Mouse (Mus musculus) kidney, adult 2 months (tissue): ENCODE data around the gene Gpi1. TPM values are rescaled to one million over a fixed set of nuclear protein-coding genes. Genes with fewer than 3 reads are reported as not detected.

Source experiments
- DNase-seq: peaks from one replicate; pipeline ENCODE4 v3.0.0; 2021
- H3K27ac ChIP-seq: fragments of 200-500 bp; 2 replicates; pipeline ENCODE4 v1.5.1; 2012; ENCODE audit warnings: low read depth, low read length, control low read depth, inconsistent platforms; ENCODE audit not compliant: insufficient read depth
- H3K27me3 ChIP-seq: fragments of 200-500 bp; replicated peaks from 2 replicates; pipeline ENCODE4 v1.6.1; 2012; ENCODE audit warnings: mild to moderate bottlenecking, moderate library complexity, low read length, inconsistent platforms; ENCODE audit not compliant: control insufficient read depth, insufficient read depth
- H3K36me3 ChIP-seq: fragments of 200-500 bp; 2 replicates; pipeline ENCODE4 v1.6.1; 2012; ENCODE audit warnings: mild to moderate bottlenecking, moderate library complexity, low read length, inconsistent platforms; ENCODE audit not compliant: control insufficient read depth, insufficient read depth
- H3K4me1 ChIP-seq: fragments of 200-500 bp; 2 replicates; pipeline ENCODE4 v1.6.1; 2011; ENCODE audit warnings: low read length; ENCODE audit not compliant: control insufficient read depth, insufficient read depth
- H3K4me3 ChIP-seq: fragments of 200-500 bp; 2 replicates; pipeline ENCODE4 v1.5.1; 2011; ENCODE audit warnings: mild to moderate bottlenecking, low read depth, low read length, control low read depth; ENCODE audit not compliant: insufficient read depth
- CTCF ChIP-seq: fragments of 200-500 bp; conservative IDR thresholded peaks from 2 replicates; pipeline ENCODE4 v1.5.1; 2011; ENCODE audit warnings: low read depth, mild to moderate bottlenecking, control low read depth, low read length, moderate library complexity, mixed read lengths; ENCODE audit not compliant: insufficient read depth, insufficient read length
- POLR2A ChIP-seq: fragments of 200-500 bp; IDR thresholded peaks from one replicate; pipeline ENCODE4 v1.6.1; 2011; ENCODE audit warnings: low read depth, low read length, control low read depth
- WGBS: fragments of 180-500 bp; shearing (Covaris S2); methylation state at CpG from one replicate; pipeline ENCODE4 v1.1.7; 2018; 5-methylcytosine and 5-hydroxymethylcytosine counted together
- polyA plus RNA-seq: library from polyadenylated mRNA; depleted of rRNA; stranded (reverse); fragments of >200 nt; gene quantifications from 2 replicates; pipeline ENCODE4 v1.2.3, GENCODE M21; 2012; rRNA removed

Gpi1 gene
- polyA plus RNA-seq, 1 experiment: 413 TPM

GRCm38 (mm10) chr7:34167766-34168469, 62.2 kb downstream of the Gpi1 start:
- Histone ChIP-seq H3K36me3 (peaks cover 2% of the 10 kb centered on the region; the same call in 1 of the 2 replicates), H3K4me3 (peak overlapping the region; percentile 94), H3K27ac (peak overlapping the region; percentile 87), H3K27me3 (no peaks in the 10 kb centered on the region), H3K4me1 (no peaks in the 10 kb centered on the region)
- DNase-seq: peak; percentile 33
- under 1% methylated on average over 54 of the region's 54 CpGs for WGBS
- TF ChIP-seq CTCF (no peak), POLR2A (no peak)

GRCm38 (mm10) chr7:34166850-34167249, 63.3 kb downstream of the Gpi1 start:
- no peak overlapping the region for H3K4me3 ChIP-seq
- WGBS: 48% methylated on average over 4 of the region's 4 CpGs

GRCm38 (mm10) chr7:34165999-34166398, 64.1 kb downstream of the Gpi1 start:
- no peak overlapping the region for H3K27ac ChIP-seq
- no peaks in the 10 kb centered on the region for H3K27me3 ChIP-seq
- WGBS: 81% methylated on average over 3 of the region's 3 CpGs
- H3K36me3 ChIP-seq: peaks cover 8% of the 10 kb centered on the region
- no peak overlapping the region for H3K4me3 ChIP-seq
- TF ChIP-seq POLR2A (no peak), CTCF (no peak)
- no peak for DNase-seq
- no peaks in the 10 kb centered on the region for H3K4me1 ChIP-seq

More at GRCm38 (mm10) chr7:34166850-34167249, 63.3 kb downstream of the Gpi1 start:
- TF ChIP-seq POLR2A (no peak), CTCF (peak; percentile 31; the same call in 1 of the 2 replicates)
- H3K27me3 ChIP-seq: no peaks in the 10 kb centered on the region
- H3K36me3 ChIP-seq: peaks cover 2% of the 10 kb centered on the region
- DNase-seq: no peak
- no peak overlapping the region for H3K27ac ChIP-seq
- H3K4me1 ChIP-seq: no peaks in the 10 kb centered on the region

GRCm38 (mm10) chr7:34164671-34165070, 65.5 kb downstream of the Gpi1 start:
- 87% methylated on average over 7 of the region's 7 CpGs for WGBS
- Histone ChIP-seq H3K27ac (no peak overlapping the region), H3K4me1 (no peaks in the 10 kb centered on the region), H3K4me3 (no peak overlapping the region), H3K36me3 (peaks cover 10% of the 10 kb centered on the region), H3K27me3 (no peaks in the 10 kb centered on the region)
- no peak for TF ChIP-seq CTCF
- TF ChIP-seq POLR2A: no peak
- DNase-seq: no peak

DNA sequence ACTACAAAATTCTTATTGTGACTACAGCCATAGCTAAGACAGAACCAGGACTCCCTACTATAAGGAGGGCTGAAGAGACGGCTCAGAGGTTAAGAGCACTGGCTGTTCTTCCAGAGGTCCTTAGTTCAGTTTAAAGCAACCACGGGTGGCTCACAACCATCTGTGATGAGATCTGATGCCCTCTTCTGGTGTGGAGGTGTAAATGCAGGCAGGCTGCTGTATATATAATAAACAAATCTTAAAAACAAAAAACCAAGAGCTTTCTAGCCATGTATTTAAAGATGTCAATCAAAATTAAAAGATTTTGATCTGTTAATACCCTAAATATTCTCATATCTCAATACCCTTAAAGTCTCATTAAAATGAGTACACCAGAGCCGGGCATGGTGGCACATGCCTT, 71.0 kb downstream of the Gpi1 start:
- H3K36me3 ChIP-seq: peaks cover 15% of the 10 kb centered on the region
- H3K4me1 ChIP-seq: no peaks in the 10 kb centered on the region
- no peak for DNase-seq
- no peak overlapping the region for H3K27ac ChIP-seq
- H3K4me3 ChIP-seq: no peak overlapping the region
- WGBS: 96% methylated on average over 3 of the region's 3 CpGs
- TF ChIP-seq CTCF (0 out of 2 replicates have a peak, but pooled peaks have one; percentile 4), POLR2A (no peak)
- H3K27me3 ChIP-seq: no peaks in the 10 kb centered on the region

DNA sequence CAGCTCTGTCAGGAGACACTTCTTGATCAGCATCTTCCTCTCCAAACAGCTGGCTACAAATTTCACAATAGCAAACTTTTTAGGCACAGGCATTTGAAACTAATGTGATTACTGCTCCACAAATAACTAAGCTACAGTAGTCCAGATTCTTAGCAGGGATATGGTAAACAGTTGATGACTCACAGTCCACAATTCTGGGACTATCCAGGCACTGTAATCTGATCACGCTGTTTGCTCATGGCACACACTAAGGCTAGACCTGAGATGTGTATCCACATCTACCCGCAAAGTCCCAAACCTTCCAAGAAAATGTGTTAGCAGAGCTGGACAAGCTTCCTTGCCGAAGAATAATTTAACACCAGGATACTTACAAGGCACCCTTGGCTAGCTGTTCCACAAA, 72.1 kb downstream of the Gpi1 start:
- H3K36me3 ChIP-seq: peaks cover 13% of the 10 kb centered on the region
- 98% methylated on average over 3 of the region's 3 CpGs for WGBS
- no peaks in the 10 kb centered on the region for H3K4me1 ChIP-seq
- DNase-seq: no peak
- H3K27ac ChIP-seq: no peak overlapping the region
- TF ChIP-seq POLR2A (no peak), CTCF (no peak)
- H3K27me3 ChIP-seq: no peaks in the 10 kb centered on the region
- no peak overlapping the region for H3K4me3 ChIP-seq

Other genes starting within 250 kb of the Gpi1 start
- gene Scgb2b27, start 216.4 kb downstream of the Gpi1 start, polyA plus RNA-seq: not detected in 2 replicates
- gene Scgb1b27, start 208.9 kb downstream of the Gpi1 start, polyA plus RNA-seq: not detected in 2 replicates
- not detected in 2 replicates for gene Scgb1b30, start 134.9 kb downstream of the Gpi1 start, polyA plus RNA-seq
- gene Wtip, start 97.1 kb downstream of the Gpi1 start, polyA plus RNA-seq: 22.6 and 28.7 TPM in 2 replicates
- gene Uba2, start 60.7 kb downstream of the Gpi1 start, polyA plus RNA-seq: 28.4 and 32.7 TPM in 2 replicates
- 22.8 and 25.1 TPM in 2 replicates for gene Pdcd2l, start 33.7 kb downstream of the Gpi1 start, polyA plus RNA-seq
- not detected in 2 replicates for gene Gm6096, start 20.7 kb upstream of the Gpi1 start, polyA plus RNA-seq
- gene 4931406P16Rik, start 83.2 kb upstream of the Gpi1 start, polyA plus RNA-seq: 24.6 and 27.0 TPM in 2 replicates
- gene Lsm14a, start 163.0 kb upstream of the Gpi1 start, polyA plus RNA-seq: 41.5 and 48.1 TPM in 2 replicates